Mouse (Mus musculus) liver, embryonic 11.5 days (tissue): ENCODE results near the gene Tmem138. TPM values are rescaled to one million over a fixed set of nuclear protein-coding genes. Genes with fewer than 3 reads are reported as not detected.

Experiments used
- ATAC-seq: fragments of 200-750 bp; cut with Nextera tagmentation; replicated peaks from 2 replicates; pipeline ENCODE4 v1.8.0; 2017; ENCODE audit warnings: moderate number of reproducible peaks, mild to moderate bottlenecking, moderate TSS enrichment, moderate library complexity; ENCODE audit not compliant: low FRiP score
- DNase-seq: peaks from one replicate; pipeline ENCODE4 v3.0.0-alpha.2; 2017; ENCODE audit warnings: low spot score
- H3K27ac ChIP-seq: fragments of 300-500 bp; sonication (generic); 2 replicates; pipeline ENCODE4 v1.5.1; 2014; ENCODE audit warnings: mild to moderate bottlenecking, low read depth, low read length, control low read depth
- H3K27me3 ChIP-seq: fragments of 300-500 bp; sonication (generic); replicated peaks from 2 replicates; pipeline ENCODE4 v1.6.1; 2014; ENCODE audit warnings: low read length, mixed read lengths; ENCODE audit not compliant: control insufficient read depth, insufficient read depth
- H3K36me3 ChIP-seq: fragments of 300-500 bp; sonication (generic); 2 replicates; pipeline ENCODE4 v1.6.1; 2014; ENCODE audit warnings: mild to moderate bottlenecking, low read length, moderate library complexity, mixed read lengths; ENCODE audit not compliant: control insufficient read depth, insufficient read depth
- H3K4me1 ChIP-seq: fragments of 300-500 bp; sonication (generic); replicated peaks from 2 replicates; pipeline ENCODE4 v1.6.1; 2014; ENCODE audit warnings: low read length, mixed read lengths; ENCODE audit not compliant: control insufficient read depth, insufficient read depth
- H3K4me2 ChIP-seq: fragments of 300-500 bp; sonication (generic); 2 replicates; pipeline ENCODE4 v1.6.1; 2014; ENCODE audit warnings: mild to moderate bottlenecking, control low read depth, moderate library complexity
- H3K4me3 ChIP-seq: fragments of 300-500 bp; sonication (generic); 2 replicates; pipeline ENCODE4 v1.5.1; 2014; ENCODE audit warnings: low read depth, low read length, control low read depth
- H3K9ac ChIP-seq: fragments of 300-500 bp; sonication (generic); 2 replicates; pipeline ENCODE4 v1.6.1; 2014; ENCODE audit warnings: low read depth, low read length, control low read depth
- H3K9me3 ChIP-seq: fragments of 300-500 bp; sonication (generic); 2 replicates; pipeline ENCODE4 v1.6.1; 2016; ENCODE audit warnings: low read length, inconsistent platforms, mixed read lengths; ENCODE audit not compliant: control insufficient read depth
- WGBS: fragments of 180-500 bp; shearing (Covaris S2); extraction: QIAGEN DNeasy Blood & Tissue Kit; methylation state at CpG from one replicate; pipeline ENCODE4 v1.1.7; 2014; 5-methylcytosine and 5-hydroxymethylcytosine counted together
- polyA plus RNA-seq: library from polyadenylated mRNA; unstranded; fragments of >200 nt; fragmentation: Nextera tagmentation; extraction: Ambion mirVana; gene quantifications from 2 replicates; pipeline ENCODE4 v1.2.1, GENCODE M21; 2014

Gene Tmem138
- polyA plus RNA-seq, 1 experiment from 2014 or later, result 33.3 TPM

- Histone ChIP-seq H3K27ac (peak overlapping the region; percentile 86), H3K36me3 (peaks cover 7% of the 10 kb centered on the region; the same call in 1 of the 2 replicates), H3K9me3 (no peaks in the 10 kb centered on the region), H3K9ac (peak overlapping the region; percentile 68), H3K4me3 (peak overlapping the region; percentile 30), H3K27me3 (no peaks in the 10 kb centered on the region), H3K4me2 (peak overlapping the region; percentile 66), H3K4me1 (peaks cover 35% of the 10 kb centered on the region)
- DNase-seq (no peak), ATAC-seq (no peak)
- WGBS, result 26% methylated on average over 6 of the region's 6 CpGs
Observed at GRCm38 (mm10) chr19:10602247-10602769, 25.1 kb upstream of the Tmem138 start.

GRCm38 (mm10) chr19:10599648-10600047 lies 22.5 kb upstream of the Tmem138 start:
- peaks cover 4% of the 10 kb centered on the region; the same call in 1 of the 2 replicates for H3K36me3 ChIP-seq
- WGBS, result 92% methylated on average over 2 of the region's 2 CpGs

GRCm38 (mm10) chr19:10598188-10598587 lies 21.0 kb upstream of the Tmem138 start:
- WGBS, result 40% methylated on average over 3 of the region's 3 CpGs

More at GRCm38 (mm10) chr19:10599648-10600047, 22.5 kb upstream of the Tmem138 start:
- H3K27me3 ChIP-seq, result no peaks in the 10 kb centered on the region
- H3K4me1 ChIP-seq, result peaks cover 26% of the 10 kb centered on the region
- H3K9me3 ChIP-seq, result no peaks in the 10 kb centered on the region
- ATAC-seq (no peak), DNase-seq (no peak)
- no peak overlapping the region for H3K4me3 ChIP-seq
- no peak overlapping the region for H3K4me2 ChIP-seq
- no peak overlapping the region for H3K27ac ChIP-seq
- no peak overlapping the region for H3K9ac ChIP-seq

GRCm38 (mm10) chr19:10591659-10592377 lies 14.7 kb upstream of the Tmem138 start:
- ATAC-seq (0 out of 2 replicates have a peak, but pooled peaks have one; percentile 22), DNase-seq (no peak)
- H3K9ac ChIP-seq, result no peak overlapping the region
- 0 out of 2 replicates have a peak overlapping the region, but pooled peaks have one; percentile 5 for H3K4me2 ChIP-seq
- 88% methylated on average over 6 of the region's 6 CpGs for WGBS
- H3K9me3 ChIP-seq, result no peaks in the 10 kb centered on the region
- H3K27ac ChIP-seq, result no peak overlapping the region
- H3K4me1 ChIP-seq, result 0 out of 2 replicates have a peak, but pooled peaks cover 2% of the 10 kb centered on the region
- H3K27me3 ChIP-seq, result no peaks in the 10 kb centered on the region
- H3K4me3 ChIP-seq, result no peak overlapping the region
- H3K36me3 ChIP-seq, result peaks cover 4% of the 10 kb centered on the region; the same call in 1 of the 2 replicates

More at GRCm38 (mm10) chr19:10598188-10598587, 21.0 kb upstream of the Tmem138 start:
- ATAC-seq (no peak), DNase-seq (no peak)
- Histone ChIP-seq H3K27ac (no peak overlapping the region), H3K9ac (no peak overlapping the region), H3K4me1 (peaks cover 12% of the 10 kb centered on the region), H3K4me2 (no peak overlapping the region), H3K4me3 (no peak overlapping the region), H3K36me3 (peaks cover 7% of the 10 kb centered on the region; the same call in 1 of the 2 replicates), H3K9me3 (no peaks in the 10 kb centered on the region), H3K27me3 (no peaks in the 10 kb centered on the region)

GRCm38 (mm10) chr19:10590301-10590700 lies 13.1 kb upstream of the Tmem138 start:
- Histone ChIP-seq H3K27ac (no peak overlapping the region), H3K4me1 (0 out of 2 replicates have a peak, but pooled peaks cover 2% of the 10 kb centered on the region), H3K9ac (no peak overlapping the region), H3K27me3 (no peaks in the 10 kb centered on the region), H3K9me3 (no peaks in the 10 kb centered on the region), H3K4me2 (no peak overlapping the region), H3K36me3 (peaks cover 4% of the 10 kb centered on the region; the same call in 1 of the 2 replicates), H3K4me3 (no peak overlapping the region)
- no peak for ATAC-seq
- 70% methylated on average over 3 of the region's 3 CpGs for WGBS
- no peak for DNase-seq

GRCm38 (mm10) chr19:10589127-10589857 lies 12.1 kb upstream of the Tmem138 start:
- DNase-seq (no peak), ATAC-seq (no peak)
- Histone ChIP-seq H3K27ac (no peak overlapping the region; the same call in 1 of the 2 replicates), H3K4me2 (no peak overlapping the region), H3K36me3 (peaks cover 4% of the 10 kb centered on the region; the same call in 1 of the 2 replicates), H3K27me3 (no peaks in the 10 kb centered on the region), H3K4me1 (0 out of 2 replicates have a peak, but pooled peaks cover 2% of the 10 kb centered on the region), H3K4me3 (no peak overlapping the region), H3K9me3 (no peaks in the 10 kb centered on the region), H3K9ac (peak overlapping the region; percentile 12; the same call in 1 of the 2 replicates)
- WGBS, result 61% methylated on average over 5 of the region's 5 CpGs

GRCm38 (mm10) chr19:10587231-10587630 lies 10.1 kb upstream of the Tmem138 start:
- Histone ChIP-seq H3K27me3 (no peaks in the 10 kb centered on the region), H3K4me3 (no peak overlapping the region), H3K4me2 (no peak overlapping the region), H3K27ac (no peak overlapping the region), H3K4me1 (0 out of 2 replicates have a peak, but pooled peaks cover 2% of the 10 kb centered on the region), H3K36me3 (no peaks in the 10 kb centered on the region; the same call in 1 of the 2 replicates), H3K9ac (no peak overlapping the region), H3K9me3 (no peaks in the 10 kb centered on the region)
- 78% methylated on average over 8 of the region's 8 CpGs for WGBS
- ATAC-seq (no peak), DNase-seq (no peak)

- Histone ChIP-seq H3K27ac (no peak overlapping the region), H3K36me3 (no peaks in the 10 kb centered on the region; the same call in none of the 2 replicates), H3K4me3 (no peak overlapping the region), H3K4me1 (0 out of 2 replicates have a peak, but pooled peaks cover 2% of the 10 kb centered on the region), H3K27me3 (no peaks in the 10 kb centered on the region), H3K4me2 (no peak overlapping the region), H3K9ac (no peak overlapping the region), H3K9me3 (no peaks in the 10 kb centered on the region)
- WGBS, result 84% methylated on average over 8 of the region's 8 CpGs
- ATAC-seq (no peak), DNase-seq (no peak)
Observed at GRCm38 (mm10) chr19:10585112-10585511, 8.0 kb upstream of the Tmem138 start.
